Mouse (Mus musculus) yolk sac, embryonic 10.5 days (tissue): ENCODE measurements around the gene Serpinc1.
"Not testable (repeated sequence)": the region's sequence is repeated elsewhere in the genome, so short reads cannot be mapped to it uniquely, and the experiment has no call there.

Source experiments
- DNase-seq: peaks from one replicate; pipeline ENCODE4 v3.0.0-alpha.2; 2017; ENCODE audit warnings: low spot score

Serpinc1 gene

DNA sequence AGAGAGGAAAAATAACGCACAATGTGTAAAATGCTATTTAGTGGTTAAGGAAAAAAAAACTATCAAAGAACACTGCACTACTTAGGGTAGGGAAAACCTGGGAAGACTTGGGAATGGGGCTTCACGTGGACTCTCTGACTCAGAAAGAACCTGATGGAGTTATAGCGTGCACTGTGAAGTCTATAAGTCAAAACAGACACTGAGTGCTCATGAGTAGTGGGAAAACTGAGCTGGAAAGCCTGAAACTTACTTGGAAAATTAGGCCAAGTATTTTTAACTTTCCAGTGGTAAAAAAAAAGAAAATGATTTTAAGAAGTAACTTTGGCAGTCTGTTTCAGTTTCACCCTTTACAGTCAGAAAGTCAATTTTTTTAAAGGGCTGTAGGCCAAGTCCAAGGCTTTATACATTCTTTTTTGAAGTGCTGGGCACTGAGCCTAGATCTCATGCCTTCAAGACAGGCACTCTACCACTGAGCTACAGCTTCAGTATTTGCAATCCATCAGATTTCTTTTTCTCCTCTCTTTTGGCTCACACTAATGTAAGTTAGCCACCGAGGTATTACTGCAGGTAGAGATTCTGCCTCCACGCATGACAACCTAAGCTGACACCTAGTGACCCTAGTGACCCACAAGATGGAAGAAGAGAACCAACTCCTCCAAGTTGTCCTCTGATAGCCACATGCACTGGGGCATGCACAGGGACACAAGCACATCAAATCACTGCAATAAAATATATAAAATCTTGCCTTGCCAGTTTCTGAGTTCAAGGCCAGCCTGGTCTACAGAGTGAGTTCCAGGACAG, 47.2 kb downstream of the Serpinc1 start:
- DNase-seq = no peak

DNA sequence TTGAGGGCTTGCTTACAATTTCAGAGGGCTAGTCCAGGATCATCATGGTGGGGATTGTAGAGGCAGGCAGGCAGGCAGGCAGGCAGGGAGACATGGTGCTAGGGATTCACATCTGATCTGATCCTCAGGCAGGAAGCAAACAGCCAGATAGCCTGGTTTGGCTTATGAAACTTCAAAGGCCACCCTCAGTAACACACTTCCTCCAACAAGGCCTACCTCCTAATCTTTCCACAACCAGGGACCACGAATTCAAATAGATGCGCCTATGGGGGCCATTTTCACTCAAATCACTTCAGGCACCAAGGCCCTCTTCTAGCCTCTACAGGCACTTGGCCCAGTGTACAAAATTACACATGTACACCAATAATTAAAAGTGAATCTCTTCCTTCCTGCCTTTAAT, 48.8 kb downstream of the Serpinc1 start:
- DNase-seq = no peak

DNA sequence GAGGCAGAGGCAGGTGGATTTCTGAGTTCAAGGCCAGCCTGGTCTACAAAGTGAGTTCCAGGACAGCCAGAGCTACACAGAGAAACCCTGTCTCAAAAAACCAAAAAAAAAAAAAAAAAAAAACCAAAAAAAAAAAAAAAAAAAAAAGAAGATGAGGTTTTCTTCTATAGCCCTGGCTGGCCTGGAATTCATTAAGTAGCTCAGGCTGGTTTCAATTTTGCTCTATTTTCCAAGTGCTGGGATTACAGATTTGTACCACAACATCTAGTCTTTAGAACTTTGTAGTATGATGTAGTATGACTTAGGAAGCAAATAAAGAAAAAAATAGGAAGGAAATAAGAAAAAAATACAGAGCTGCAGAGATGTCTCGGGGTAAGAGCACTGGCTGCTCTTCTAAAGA, 50.0 kb downstream of the Serpinc1 start:
- DNase-seq = not testable (repeated sequence)

DNA sequence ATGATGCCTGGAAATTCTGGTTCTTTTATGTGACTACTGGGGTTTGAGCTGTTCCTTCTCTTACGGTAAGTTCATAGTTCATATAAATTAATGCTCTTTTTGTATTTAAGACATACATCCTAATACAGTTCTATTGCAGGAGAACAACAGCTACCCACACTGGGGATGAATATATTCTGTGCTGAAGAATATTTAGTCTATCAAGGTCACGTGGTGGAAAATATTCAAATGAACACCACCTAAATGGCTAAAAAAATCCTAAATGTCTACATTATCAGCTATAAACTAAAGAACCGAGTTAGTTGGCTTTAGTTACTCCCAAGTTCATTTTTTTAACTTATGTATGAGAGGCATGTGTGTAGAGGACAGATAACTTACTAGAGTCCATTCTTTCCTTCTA, 51.7 kb downstream of the Serpinc1 start:
- no peak for DNase-seq

DNA sequence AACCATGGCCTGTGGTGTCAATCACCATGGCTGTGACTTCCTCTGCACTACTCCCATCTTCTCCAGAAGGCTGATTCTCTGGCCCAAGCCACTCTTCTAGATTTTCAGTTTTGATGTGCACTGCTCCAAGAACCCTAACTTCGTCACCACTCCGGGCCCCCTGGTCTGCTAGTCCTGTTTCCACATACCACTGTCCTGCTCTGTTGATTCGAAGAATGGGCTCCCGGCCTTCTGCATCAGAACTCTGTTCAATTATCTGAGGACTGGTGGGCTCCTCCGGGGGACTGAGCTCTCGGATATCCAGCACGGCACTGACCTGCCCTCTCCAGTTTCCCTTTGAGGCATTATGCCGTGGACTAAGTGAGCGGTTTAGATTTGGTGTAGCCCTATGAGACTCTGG, 53.5 kb downstream of the Serpinc1 start:
- no peak for DNase-seq

DNA sequence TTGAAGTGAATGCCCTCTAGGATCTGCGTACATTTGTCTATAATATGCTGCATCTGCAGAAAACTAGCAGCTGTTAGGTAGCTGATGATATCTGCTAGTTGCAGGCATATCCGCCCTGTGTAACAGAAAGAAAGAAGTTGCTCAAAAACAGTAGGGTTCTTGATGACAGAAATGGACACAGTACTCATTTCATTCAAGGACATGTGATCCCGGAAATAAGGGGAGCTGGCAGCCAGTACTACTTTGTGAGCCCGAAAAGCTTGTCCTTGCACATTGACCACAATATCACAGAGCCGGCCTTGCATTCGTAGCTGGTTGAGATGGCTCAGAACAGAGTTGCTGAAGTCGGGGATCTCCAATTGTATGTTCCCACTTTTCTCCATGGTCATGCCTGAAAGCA, 54.0 kb downstream of the Serpinc1 start:
- no peak for DNase-seq

DNA sequence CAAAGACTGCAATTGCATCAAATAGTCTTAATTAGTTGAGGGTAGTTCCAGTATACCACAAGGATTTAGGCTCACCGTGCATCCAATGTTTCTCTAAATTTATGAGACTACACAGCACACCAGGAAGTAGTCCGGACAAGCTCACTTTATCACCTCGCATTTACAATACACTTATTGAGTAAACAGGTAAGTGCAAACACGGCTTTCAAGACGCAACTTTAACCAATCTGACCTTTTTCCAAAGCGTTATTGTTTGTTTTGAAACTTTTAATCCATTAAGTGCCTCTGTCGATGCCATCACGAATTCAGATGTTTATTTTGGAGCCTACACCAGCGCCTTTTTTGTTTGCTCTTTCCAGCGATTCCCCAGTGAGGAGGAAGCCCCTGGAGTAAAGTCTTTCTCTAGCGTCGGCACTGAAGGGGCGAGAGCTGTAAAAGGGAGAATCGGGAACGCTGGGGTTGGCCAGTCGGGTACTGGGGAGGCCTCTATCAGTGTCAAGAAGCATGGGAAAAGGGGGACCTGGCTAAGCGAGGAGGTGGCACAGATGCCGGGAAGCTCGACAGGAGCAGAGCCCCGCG, 55.6 kb downstream of the Serpinc1 start:
- DNase-seq = no peak

DNA sequence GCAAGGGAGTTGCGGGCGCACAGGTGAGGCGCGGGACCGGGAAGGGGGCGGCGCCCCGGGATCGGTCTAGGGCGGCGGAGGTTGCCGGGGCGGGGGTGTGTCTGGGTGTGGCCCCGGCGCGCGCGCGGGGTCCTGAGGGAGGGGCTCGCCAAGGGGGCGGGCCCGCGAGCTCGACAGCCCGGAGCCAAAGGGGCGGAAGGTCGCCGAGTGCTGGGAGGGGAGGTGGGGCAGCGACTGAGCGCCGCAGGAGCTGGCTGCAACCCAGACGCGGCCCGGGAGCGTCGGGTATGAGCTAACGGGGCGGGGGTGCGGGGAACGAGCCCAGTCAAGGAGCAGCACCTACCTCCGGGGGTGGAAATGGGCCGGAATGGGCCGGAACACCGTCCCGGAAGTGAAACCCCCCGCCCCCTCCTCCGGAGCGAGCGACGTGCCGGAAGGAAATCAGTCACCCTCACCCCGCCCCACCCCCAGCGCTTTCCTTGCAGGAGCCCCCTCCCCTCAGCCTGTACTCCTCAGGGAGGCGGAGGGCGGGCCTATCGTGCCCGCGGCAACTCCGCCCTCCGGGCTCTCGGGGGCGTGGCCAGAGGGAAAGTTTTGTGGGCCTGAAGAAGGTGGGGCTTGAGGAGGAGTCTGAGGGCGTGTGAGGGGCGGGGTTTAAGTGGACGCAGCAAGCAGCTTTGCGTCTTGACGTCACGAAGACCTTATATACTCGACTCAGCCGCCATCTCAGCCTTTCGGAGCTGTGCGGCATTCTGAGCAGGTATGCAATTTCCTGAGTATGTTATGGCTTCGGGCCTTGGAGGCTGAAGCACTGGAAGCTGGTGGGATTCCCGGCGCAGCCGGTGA, 56.3 kb downstream of the Serpinc1 start, which contains the start of gene Zbtb37:
Zbtb37 (minus strand) TSS at position 415 of the 846 bp plus-strand sequence.
- DNase-seq = peak; percentile 100

DNA sequence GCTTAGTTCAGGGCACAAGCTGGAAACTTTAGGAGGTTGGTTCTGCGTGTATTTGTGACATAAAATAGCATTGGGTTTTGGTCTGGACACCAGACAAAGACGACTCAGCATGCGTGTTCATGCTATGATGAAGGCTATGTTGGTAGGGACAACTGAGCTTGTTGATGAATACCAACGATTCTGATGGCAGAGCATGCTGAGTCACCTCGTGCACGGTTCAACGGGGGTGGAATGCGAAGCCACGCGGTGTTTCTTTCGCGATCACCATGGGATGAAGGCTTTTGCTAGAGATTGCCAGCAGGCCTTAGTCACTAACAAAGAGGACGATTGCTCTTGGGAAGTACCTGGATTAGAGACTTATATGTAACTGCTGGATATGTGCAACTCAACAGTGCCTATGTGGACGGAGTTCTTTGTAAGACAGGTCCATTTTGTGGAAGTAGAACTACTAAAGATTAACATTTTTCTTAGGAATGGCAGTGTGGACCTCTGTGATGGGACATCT, 56.9 kb downstream of the Serpinc1 start:
- peak; percentile 48 for DNase-seq

DNA sequence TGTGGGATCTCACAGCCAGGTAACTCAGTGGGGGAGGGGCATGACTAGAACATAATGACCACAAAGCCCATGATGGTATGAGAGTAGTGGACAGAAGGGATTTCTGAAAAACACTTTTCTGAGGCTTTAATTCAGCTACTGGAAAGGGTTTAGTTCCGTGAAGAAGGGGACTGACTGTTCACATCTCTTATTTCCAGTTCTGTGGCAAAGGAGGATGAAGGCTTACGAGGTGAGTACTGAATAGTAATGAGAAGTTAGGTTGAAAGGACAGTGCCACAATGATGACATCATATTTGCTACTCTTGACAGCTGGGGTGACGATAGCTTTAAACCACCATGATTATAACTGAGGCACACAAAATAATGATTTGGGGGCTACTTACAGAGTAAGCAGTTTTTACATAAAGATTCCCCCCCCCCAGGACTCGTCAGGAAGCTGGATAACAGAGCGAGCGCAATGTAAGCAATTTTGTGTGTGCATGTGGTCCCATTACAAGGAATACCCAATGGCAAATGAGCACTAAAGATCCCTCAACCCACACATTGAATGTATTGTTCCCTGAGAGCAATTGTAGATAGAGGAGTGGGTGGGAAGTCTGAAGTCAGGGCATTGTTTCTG, 57.5 kb downstream of the Serpinc1 start:
- DNase-seq = no peak

DNA sequence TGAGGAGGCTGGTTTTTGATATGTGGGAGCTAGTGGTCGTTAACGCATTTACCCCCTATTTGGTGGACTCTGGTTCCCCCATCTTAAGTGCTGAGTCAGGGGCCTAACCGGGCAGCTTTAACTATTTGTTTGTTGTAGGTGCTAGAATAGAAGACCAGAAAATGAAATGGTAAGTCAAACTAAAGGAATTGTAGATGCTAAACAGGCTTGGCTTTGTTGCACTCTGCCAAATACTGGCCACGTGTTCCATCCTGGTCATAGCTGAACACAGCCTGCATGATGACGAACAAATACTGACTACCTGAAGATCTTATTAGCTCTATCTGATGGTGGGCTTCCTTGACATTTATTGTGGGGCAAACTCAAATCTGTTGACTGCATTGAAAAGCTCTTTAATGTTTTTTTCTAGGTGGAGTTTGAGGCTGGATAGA, 58.0 kb downstream of the Serpinc1 start:
- DNase-seq = peak; percentile 38

DNA sequence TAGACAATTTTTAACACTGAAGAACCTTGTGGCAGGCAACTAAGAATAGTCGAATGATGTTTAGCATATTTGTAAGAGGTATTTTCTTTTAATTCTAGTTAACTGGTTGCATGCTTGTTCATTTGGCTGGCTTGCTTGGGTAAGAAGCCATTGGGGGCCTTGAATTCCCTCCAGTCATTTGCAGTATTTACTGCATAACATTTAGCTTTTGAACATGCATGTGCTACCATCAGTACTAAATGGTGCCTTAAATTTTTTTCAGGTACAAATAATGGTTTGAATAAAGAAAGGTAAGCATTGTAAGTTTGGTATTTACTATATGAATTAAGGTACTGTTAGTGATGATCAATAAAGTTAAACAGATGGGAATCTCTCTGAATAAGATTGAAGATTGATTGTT, 58.6 kb downstream of the Serpinc1 start:
- no peak for DNase-seq

DNA sequence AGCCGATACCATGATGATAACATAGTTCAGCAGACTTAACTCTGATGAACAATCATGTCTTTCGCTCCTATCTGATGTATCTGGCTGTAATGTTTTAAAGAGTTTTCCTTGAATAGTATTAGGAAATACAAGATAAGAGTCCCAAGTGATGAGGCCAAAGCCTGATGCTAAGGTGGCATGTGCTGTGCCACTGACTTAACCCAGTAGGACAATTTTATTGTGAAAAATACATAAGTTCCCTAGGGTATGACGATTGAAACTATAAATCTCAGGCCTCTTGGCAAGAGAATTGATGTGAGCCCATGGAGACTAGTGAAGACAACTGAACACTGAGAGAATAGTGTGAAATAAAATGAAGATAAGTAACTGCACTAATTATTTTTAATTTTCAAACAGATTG, 59.2 kb downstream of the Serpinc1 start:
- no peak for DNase-seq

DNA sequence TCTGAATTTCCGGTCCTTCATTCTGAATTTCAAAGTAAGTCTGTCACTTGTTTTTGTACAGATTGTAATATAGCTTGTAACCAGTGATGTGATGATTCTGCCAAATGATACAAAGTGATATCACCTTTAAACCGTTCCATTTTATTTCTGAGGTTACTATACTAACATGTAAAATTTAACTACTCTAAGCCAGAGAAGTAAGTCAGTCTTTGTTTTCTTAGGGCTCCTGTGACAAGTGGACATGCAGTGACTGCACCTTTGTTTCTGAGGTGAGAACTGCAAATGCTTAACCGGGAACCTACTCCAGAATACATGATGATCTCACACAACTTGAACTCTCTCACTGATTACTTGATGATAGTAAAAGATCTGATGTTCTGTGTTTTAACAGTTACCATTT, 59.6 kb downstream of the Serpinc1 start:
- no peak for DNase-seq

DNA sequence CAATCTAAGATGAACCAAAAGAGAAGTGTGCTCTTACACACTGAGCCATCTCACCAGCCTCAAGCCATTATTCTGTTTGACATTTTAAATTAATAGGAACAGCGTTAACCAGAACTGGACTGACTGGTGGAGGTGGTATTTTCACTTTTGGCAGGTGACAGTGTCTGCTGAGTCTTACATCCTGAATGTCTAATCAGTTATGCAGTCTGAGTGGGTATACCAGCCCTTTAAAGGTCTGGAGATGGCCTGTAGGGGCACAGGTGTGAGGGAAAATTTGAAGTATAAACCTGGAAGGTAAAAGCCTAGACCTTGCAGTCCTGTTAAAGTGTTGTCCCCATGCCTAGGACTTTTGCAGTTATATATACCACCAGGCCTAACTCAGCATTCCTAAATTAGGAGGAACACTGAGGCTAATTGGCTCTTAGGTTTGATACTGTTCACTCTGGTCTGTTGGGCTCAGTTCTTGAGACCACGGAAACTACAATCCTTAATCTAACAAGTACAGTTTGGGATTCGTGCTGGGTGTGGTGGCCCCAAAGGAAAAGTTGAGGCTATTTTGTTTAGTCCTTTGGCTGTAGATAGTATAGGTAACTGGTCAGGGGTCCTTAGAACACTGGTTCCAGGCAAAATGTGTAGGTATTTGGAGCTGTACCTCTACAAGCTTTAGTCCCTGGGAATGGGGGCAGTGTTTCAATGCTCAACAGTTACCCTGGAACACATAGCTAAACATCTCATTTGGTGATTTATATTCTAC, 60.8 kb downstream of the Serpinc1 start:
- peak; percentile 64 for DNase-seq

DNA sequence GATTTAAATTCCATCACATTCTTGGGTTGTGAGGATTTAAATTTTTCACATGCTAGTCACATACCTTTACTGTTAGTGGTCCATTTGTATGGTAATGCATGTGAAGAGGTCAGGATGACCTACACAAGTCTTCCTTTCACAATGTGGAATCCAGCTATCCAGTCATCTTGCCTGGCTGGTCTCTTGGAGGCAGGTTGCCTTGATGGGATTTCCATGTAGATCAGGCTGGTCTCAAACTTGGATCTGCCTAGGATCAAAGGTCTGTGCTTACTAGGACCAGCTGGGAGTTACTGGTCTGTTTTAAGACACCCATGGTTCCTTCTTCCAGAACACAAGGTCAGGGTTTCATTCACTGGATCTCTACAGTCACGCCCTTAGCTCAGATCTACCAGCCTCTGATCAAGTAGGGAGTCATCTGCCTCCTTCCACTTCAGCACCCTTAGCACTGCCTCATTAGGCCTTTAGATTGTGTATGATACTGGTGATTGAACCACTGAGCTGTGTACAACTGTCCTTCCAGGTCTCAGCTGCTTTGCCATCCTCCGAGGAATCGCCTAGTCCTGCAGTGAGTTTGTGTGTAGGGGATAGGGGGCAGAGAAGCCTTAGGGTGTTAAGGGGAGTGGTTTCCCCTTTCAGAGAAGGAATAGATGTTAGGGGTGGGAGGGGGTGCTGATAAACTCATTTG, 61.5 kb downstream of the Serpinc1 start:
- DNase-seq = peak; percentile 70

DNA sequence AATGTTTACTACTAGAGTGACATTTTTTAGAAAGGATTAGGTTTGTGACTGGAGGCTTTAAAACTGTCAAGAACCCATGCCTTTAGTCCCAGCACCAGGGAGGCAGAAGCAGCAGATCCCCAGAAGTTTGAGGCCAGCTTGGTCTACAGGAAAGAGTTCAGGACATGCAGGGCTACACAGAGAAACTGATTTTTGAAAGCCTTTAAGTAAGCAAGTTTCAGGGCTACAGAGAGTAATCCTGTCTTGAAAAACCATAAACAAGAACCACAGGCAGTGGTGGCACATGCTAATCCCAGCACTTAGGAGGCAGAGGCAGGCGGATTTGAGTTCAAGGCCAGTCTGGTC, 62.0 kb downstream of the Serpinc1 start:
- DNase-seq = no peak

DNA sequence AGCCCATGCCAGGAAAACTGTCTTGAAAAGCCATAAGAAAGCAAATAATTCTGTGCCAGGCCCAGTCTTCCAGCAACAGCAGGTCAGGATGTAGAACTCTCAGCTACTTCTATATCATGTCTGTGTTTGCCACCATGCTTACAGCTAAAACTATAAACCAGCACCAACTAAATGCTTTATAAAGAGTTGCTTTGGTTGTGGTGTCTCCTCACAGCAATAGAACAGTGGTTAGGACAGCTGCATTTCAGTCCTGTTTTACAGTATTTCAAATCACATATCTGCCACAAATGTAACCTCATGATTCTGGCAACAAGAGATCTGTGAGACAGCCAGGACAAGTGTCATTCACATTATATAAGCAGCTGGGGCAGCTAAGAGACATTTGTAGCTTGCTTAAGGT, 62.5 kb downstream of the Serpinc1 start:
- no peak for DNase-seq

DNA sequence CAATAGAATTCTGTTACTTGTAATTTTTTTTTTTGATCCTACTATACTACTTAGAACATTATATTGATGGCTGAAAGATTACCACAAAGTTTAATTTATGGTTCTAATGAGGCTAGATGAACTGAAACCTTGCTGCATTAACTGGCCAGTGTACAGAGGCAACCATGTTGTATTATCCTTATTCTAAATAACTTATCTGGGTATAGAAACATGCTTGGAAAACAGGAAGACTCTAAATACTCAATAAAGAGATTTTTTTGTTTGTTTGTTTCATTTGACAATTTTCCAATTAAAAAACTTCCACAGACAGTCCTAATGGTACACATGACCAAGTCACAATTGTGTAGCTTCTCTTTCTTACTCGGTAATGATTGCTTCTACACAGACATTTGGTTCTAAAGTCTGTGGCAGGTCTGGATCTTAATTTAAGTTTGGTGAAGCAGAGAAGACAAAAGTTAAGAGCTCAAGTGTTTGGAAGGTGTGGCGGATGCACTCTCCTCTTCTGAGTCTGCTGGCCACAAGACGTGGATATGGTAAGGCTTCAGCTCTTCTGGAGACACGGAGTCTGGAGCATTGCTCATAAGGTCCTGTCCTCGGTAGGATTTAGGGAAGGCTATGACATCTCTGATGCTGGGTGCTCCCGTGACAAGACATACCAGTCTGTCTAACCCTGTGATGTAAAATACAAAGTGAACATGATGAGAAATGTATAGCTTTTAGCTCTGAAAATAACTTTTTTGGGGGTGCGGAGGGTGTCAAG, 63.1 kb downstream of the Serpinc1 start:
- DNase-seq = no peak

DNA sequence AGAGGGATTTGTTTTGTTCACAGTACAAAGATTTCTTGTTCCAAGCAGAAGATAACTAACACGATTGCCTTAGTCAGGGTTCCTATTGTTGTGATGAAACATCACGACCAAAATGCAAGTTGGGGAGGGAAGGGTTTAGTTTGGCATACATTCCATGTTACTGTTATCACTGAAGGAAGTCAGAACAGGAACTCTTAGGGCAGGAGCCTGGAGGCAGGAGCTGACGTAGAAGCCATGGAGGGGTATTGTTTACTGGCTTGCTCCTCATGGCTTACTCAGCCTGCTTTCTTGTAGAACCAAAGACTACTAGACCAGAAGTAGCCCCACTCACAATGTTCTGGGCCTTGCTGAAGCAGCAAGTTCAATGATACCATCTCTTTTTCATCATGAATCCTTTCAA, 68.6 kb downstream of the Serpinc1 start:
- DNase-seq = no peak
